8 mouse cellular contexts compared by ENCODE assay signal in the genomic region with DNA sequence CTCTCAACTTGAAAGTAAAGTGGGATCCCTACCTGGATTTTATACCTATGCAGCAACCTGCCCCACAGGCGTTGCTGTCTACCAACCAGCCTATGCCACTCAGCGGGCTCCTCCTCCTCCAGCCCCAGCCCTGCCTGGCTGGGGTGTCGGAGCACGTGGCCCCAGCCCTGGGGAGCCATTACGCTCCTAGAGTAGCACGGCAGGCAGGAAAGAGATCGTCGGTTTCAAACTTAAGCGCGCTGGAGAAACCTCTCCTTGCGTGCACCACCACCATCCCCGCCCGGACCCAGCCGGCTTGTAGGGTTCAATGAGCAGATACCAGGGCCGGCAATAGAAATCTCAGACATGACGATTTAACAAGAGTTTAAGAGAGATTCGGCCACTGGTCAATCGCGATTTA. TPM values are rescaled to one million over a fixed set of nuclear protein-coding genes. Genes with fewer than 3 reads are reported as not detected.
A peak's percentile ranks its signal among the peaks of the same experiment; 100 is the strongest.
DNase-seq lines count a peak whose midpoint lies in the region; ATAC-seq lines count a peak whose summit lies in the region.

No protein-coding gene starts in this region.

- peak; percentile 75 for DNase-seq in ZHBTc4 (ENCODE audit: low read depth, low spot score)
- peak; percentile 32 to 41 for DNase-seq in cerebellum, postnatal 4 days (ENCODE audit: low spot score in 2 of 2)
- DNase-seq in gastrocnemius, adult 18-20 months (ENCODE audit: low spot score) = peak; percentile 63
- DNase-seq in layer of hippocampus, postnatal 36 days = peak; percentile 52 to 62
- DNase-seq in lung, postnatal 14 days = peak; percentile 54
- DNase-seq in ovary, postnatal 36 days (ENCODE audit: low spot score) = peak; percentile 70
- DNase-seq in thymus, postnatal 36 days = peak; percentile 60 to 79

- 0% methylated on average over 19 of the region's 19 CpGs for WGBS in hindbrain, embryonic 15.5 days

- peak overlapping the region; percentile 90 for H3K27ac ChIP-seq in hindbrain, embryonic 15.5 days (replicated peaks)

- no peaks in the 10 kb centered on the region for H3K36me3 ChIP-seq in hindbrain, embryonic 15.5 days

- H3K4me2 ChIP-seq in hindbrain, embryonic 15.5 days = peak overlapping the region; percentile 85

- peaks cover 29% of the 10 kb centered on the region for H3K4me1 ChIP-seq in hindbrain, embryonic 15.5 days (replicated peaks)

- no peaks in the 10 kb centered on the region for H3K27me3 ChIP-seq in hindbrain, embryonic 15.5 days

- peak overlapping the region; percentile 58 for H3K4me3 ChIP-seq in hindbrain, embryonic 15.5 days

- H3K9me3 ChIP-seq in hindbrain, embryonic 15.5 days = no peaks in the 10 kb centered on the region

- peak overlapping the region; percentile 62 for H3K9ac ChIP-seq in hindbrain, embryonic 15.5 days

- ATAC-seq in hindbrain, embryonic 15.5 days (ENCODE audit: low FRiP score, low read depth) = peak; percentile 39

RNA-seq across cellular contexts. Expression of gene Tfap4, which starts 1.7 kb away (rescaled TPM):
- total RNA-seq in gastrocnemius, adult 18-20 months (2021) = 1 to 10 TPM; 2.7 to 2.9 TPM
- polyA plus RNA-seq in hindbrain, embryonic 15.5 days (2015; fragmentation: Nextera tagmentation; extraction: Ambion mirVana) = 7.2 and 8.2 TPM in 2 replicates
- total RNA-seq in layer of hippocampus, postnatal 36 days (2021) = 1 to 10 TPM; 4.3 to 4.7 TPM

RNA-seq across cellular contexts. Expression of gene Srl, which starts 16.3 kb away (rescaled TPM):
- 1,000 to 10,000 TPM; 1,111 to 1,154 TPM for total RNA-seq in gastrocnemius, adult 18-20 months (2021)
- polyA plus RNA-seq in hindbrain, embryonic 15.5 days (2015; fragmentation: Nextera tagmentation; extraction: Ambion mirVana) = 21.4 and 22.9 TPM in 2 replicates
- 10 to 100 TPM; 13.6 to 14.1 TPM for total RNA-seq in layer of hippocampus, postnatal 36 days (2021)

RNA-seq across cellular contexts. Expression of gene Glis2, which starts 36.6 kb away (rescaled TPM):
- 1 to 10 TPM; 4.0 to 7.3 TPM for total RNA-seq in gastrocnemius, adult 18-20 months (2021)
- 17.0 and 19.7 TPM in 2 replicates for polyA plus RNA-seq in hindbrain, embryonic 15.5 days (2015; fragmentation: Nextera tagmentation; extraction: Ambion mirVana)
- total RNA-seq in layer of hippocampus, postnatal 36 days (2021) = 10 to 100 TPM; 13.1 to 14.6 TPM

Comparison
In these comparisons a context has a peak if more than half of its experiments do, and no peak if none do; other contexts are left out.
1. Peak in every context shown above with its lines: DNase-seq, ATAC-seq, H3K4me3 ChIP-seq and H3K27ac ChIP-seq.
2. RNA of gene Srl, which starts 16.3 kb away (total RNA-seq): 1,111 to 1,154 TPM in gastrocnemius, adult 18-20 months; 13.6 to 14.1 TPM in layer of hippocampus, postnatal 36 days; every median in the first group is over 10 times any median in the second.